Mouse (Mus musculus) gastrocnemius, adult 2 months (tissue): ENCODE measurements at regions not wholly inside any gene's neighbourhood (a gene's known extent, or its start where the extent isn't known, plus 50 kb on each side); places are given as distances from the start of the nearest gene placed in this dataset.

Experiments
- DNase-seq: peaks from one replicate; pipeline ENCODE4 v3.0.0; 2022
- H3K27ac ChIP-seq: fragments of 200-600 bp; 2 replicates; pipeline ENCODE4 v1.8.1; 2022; ENCODE audit warnings: mild to moderate bottlenecking
- H3K4me3 ChIP-seq: fragments of 200-600 bp; 2 replicates; pipeline ENCODE4 v1.8.1; 2022; ENCODE audit warnings: mild to moderate bottlenecking, moderate library complexity
- CTCF ChIP-seq: fragments of 200-600 bp; IDR thresholded peaks from 2 replicates; pipeline ENCODE4 v1.8.1; 2022; ENCODE audit warnings: antibody characterized with exemption, mild to moderate bottlenecking, moderate library complexity
- intact Hi-C: fragments of 180-260 bp; cut with DNase I; formaldehyde crosslinking; loops from one replicate; pipeline ENCODE4 v1.15.1; 2025

- no peak for TF ChIP-seq CTCF
- peak overlapping the region; percentile 26; the same call in 1 of the 2 replicates for H3K4me3 ChIP-seq
Observed at GRCm38 (mm10) chr8:89317514-89318289, 273.7 kb upstream of the Sall1 start.

GRCm38 (mm10) chr8:89316566-89317175, 272.7 kb upstream of the Sall1 start:
- TF ChIP-seq CTCF = no peak
- no peak overlapping the region for H3K27ac ChIP-seq
- no peak for DNase-seq
- intact Hi-C loops = no loop called here
- no peak overlapping the region for H3K4me3 ChIP-seq

More at GRCm38 (mm10) chr8:89317514-89318289, 273.7 kb upstream of the Sall1 start:
- DNase-seq = no peak
- intact Hi-C loops = no loop called here
- H3K27ac ChIP-seq = no peak overlapping the region

- Histone ChIP-seq H3K4me3 (no peak overlapping the region), H3K27ac (no peak overlapping the region)
- no peak for DNase-seq
- no peak for TF ChIP-seq CTCF
- intact Hi-C loops = no loop called here
Observed at GRCm38 (mm10) chr8:89314907-89315306, 270.9 kb upstream of the Sall1 start.

- no peak overlapping the region for H3K4me3 ChIP-seq
- intact Hi-C loops = no loop called here
- no peak for TF ChIP-seq CTCF
- no peak for DNase-seq
- no peak overlapping the region for H3K27ac ChIP-seq
Observed at GRCm38 (mm10) chr8:89310696-89311214, 266.8 kb upstream of the Sall1 start.

- DNase-seq = no peak
- H3K27ac ChIP-seq = no peak overlapping the region
- H3K4me3 ChIP-seq = no peak overlapping the region
- TF ChIP-seq CTCF = no peak
- intact Hi-C loops = no loop called here
Observed at GRCm38 (mm10) chr8:89309591-89309990, 265.6 kb upstream of the Sall1 start.

- intact Hi-C loops = no loop called here
- no peak overlapping the region for H3K4me3 ChIP-seq
- no peak for DNase-seq
Observed at GRCm38 (mm10) chr8:89308950-89309349, 265.0 kb upstream of the Sall1 start.

GRCm38 (mm10) chr8:89308532-89308931, 264.6 kb upstream of the Sall1 start:
- Histone ChIP-seq H3K4me3 (no peak overlapping the region), H3K27ac (no peak overlapping the region)
- no peak for DNase-seq
- intact Hi-C loops = no loop called here
- no peak for TF ChIP-seq CTCF

More at GRCm38 (mm10) chr8:89308950-89309349, 265.0 kb upstream of the Sall1 start:
- no peak for TF ChIP-seq CTCF
- no peak overlapping the region for H3K27ac ChIP-seq

GRCm38 (mm10) chr8:89307601-89308000, 263.6 kb upstream of the Sall1 start:
- intact Hi-C loops = no loop called here
- TF ChIP-seq CTCF = no peak
- Histone ChIP-seq H3K27ac (no peak overlapping the region), H3K4me3 (no peak overlapping the region)
- no peak for DNase-seq

GRCm38 (mm10) chr8:89307085-89307484, 263.1 kb upstream of the Sall1 start:
- intact Hi-C loops = no loop called here
- DNase-seq = no peak
- no peak overlapping the region for H3K4me3 ChIP-seq
- no peak for TF ChIP-seq CTCF
- no peak overlapping the region for H3K27ac ChIP-seq

GRCm38 (mm10) chr8:89304116-89304515, 260.2 kb upstream of the Sall1 start:
- H3K27ac ChIP-seq = no peak overlapping the region
- H3K4me3 ChIP-seq = no peak overlapping the region
- no peak for DNase-seq
- no peak for TF ChIP-seq CTCF
- intact Hi-C loops = no loop called here

- Histone ChIP-seq H3K4me3 (no peak overlapping the region), H3K27ac (no peak overlapping the region)
- DNase-seq = no peak
- intact Hi-C loops = no loop called here
- no peak for TF ChIP-seq CTCF
Observed at GRCm38 (mm10) chr8:89303326-89303725, 259.4 kb upstream of the Sall1 start.

GRCm38 (mm10) chr8:89299637-89300036, 255.7 kb upstream of the Sall1 start:
- no peak overlapping the region for H3K4me3 ChIP-seq
- intact Hi-C loops = no loop called here
- H3K27ac ChIP-seq = no peak overlapping the region
- TF ChIP-seq CTCF = no peak
- DNase-seq = no peak

- Histone ChIP-seq H3K4me3 (no peak overlapping the region), H3K27ac (no peak overlapping the region)
- no peak for TF ChIP-seq CTCF
- no peak for DNase-seq
- intact Hi-C loops = no loop called here
Observed at GRCm38 (mm10) chr8:89295686-89296085, 251.7 kb upstream of the Sall1 start.

- no peak overlapping the region for H3K4me3 ChIP-seq
- no peak overlapping the region for H3K27ac ChIP-seq
- no peak for DNase-seq
- TF ChIP-seq CTCF = no peak
- intact Hi-C loops = no loop called here
Observed at GRCm38 (mm10) chr8:89289017-89289416, 245.1 kb upstream of the Sall1 start.
